Mouse (Mus musculus) ES-E14 (cell line): ENCODE measurements around the gene Cyfip2. TPM values are rescaled to one million over a fixed set of nuclear protein-coding genes. Genes with fewer than 3 reads are reported as not detected.

ENCODE experiments used
- DNase-seq: peaks from one replicate; pipeline ENCODE4 v3.0.0-alpha.2; 2013; ENCODE audit warnings: low read depth, low spot score
- H3K27ac ChIP-seq: 2 replicates; pipeline ENCODE4 v1.5.1; 2012; ENCODE audit warnings: low read depth, mild to moderate bottlenecking, low read length, moderate library complexity, mixed read lengths; ENCODE audit not compliant: poor library complexity, insufficient read depth, severe bottlenecking
- H3K36me3 ChIP-seq: 2 replicates; pipeline ENCODE4 v1.6.1; 2012; ENCODE audit warnings: mild to moderate bottlenecking, low read length, moderate library complexity, mixed read lengths; ENCODE audit not compliant: control insufficient read depth, poor library complexity, insufficient read depth, severe bottlenecking
- H3K4me1 ChIP-seq, 2 experiments: fragments of 150-350 bp in 1 of 2; sonication (generic) in 1 of 2; 2 replicates each; pipeline ENCODE4 v1.6.1; 2012; ENCODE audit warnings: low read length in 2 of 2, mild to moderate bottlenecking in 1 of 2, mixed read lengths in 1 of 2; ENCODE audit not compliant: control insufficient read depth in 2 of 2, insufficient read depth in 2 of 2, poor library complexity in 1 of 2
- H3K4me3 ChIP-seq, 2 experiments: fragments of 150-350 bp in 1 of 2; sonication (generic) in 1 of 2; 2 replicates each; pipeline ENCODE4 v1.5.1; 2012; ENCODE audit warnings: low read length in 2 of 2, low read depth in 1 of 2, mild to moderate bottlenecking in 1 of 2, mixed read lengths in 1 of 2; ENCODE audit not compliant: insufficient read depth in 1 of 2, poor library complexity in 1 of 2, severe bottlenecking in 1 of 2
- H3K9ac ChIP-seq: 2 replicates; pipeline ENCODE4 v1.6.1; 2012; ENCODE audit warnings: low read depth, mild to moderate bottlenecking, low read length, mixed read lengths; ENCODE audit not compliant: poor library complexity, insufficient read depth, severe bottlenecking
- H3K9me3 ChIP-seq: fragments of 150-350 bp; sonication (generic); 2 replicates; pipeline ENCODE4 v1.6.1; 2012; ENCODE audit warnings: low read depth, mild to moderate bottlenecking, low read length; ENCODE audit not compliant: control insufficient read depth, insufficient read depth
- CHD2 ChIP-seq: IDR thresholded peaks from 2 replicates; pipeline ENCODE4 v1.6.1; 2014; ENCODE audit warnings: mild to moderate bottlenecking, low read depth, low read length, inconsistent platforms
- HCFC1 ChIP-seq: IDR thresholded peaks from 2 replicates; pipeline ENCODE4 v1.6.1; 2012; ENCODE audit warnings: low read length, inconsistent platforms, borderline replicate concordance; ENCODE audit not compliant: insufficient read depth
- MAFK ChIP-seq: IDR thresholded peaks from 2 replicates; pipeline ENCODE4 v1.6.1; 2014; ENCODE audit warnings: mild to moderate bottlenecking, low read depth, low read length, inconsistent platforms; ENCODE audit not compliant: insufficient read depth
- ZC3H11A ChIP-seq: IDR thresholded peaks from 2 replicates; pipeline ENCODE4 v1.6.1; 2012; ENCODE audit warnings: low read depth, mild to moderate bottlenecking, inconsistent platforms, low read length, borderline replicate concordance
- ZNF384 ChIP-seq: IDR thresholded peaks from 2 replicates; pipeline ENCODE4 v1.6.1; 2012; ENCODE audit warnings: low read depth, low read length, inconsistent platforms
- in situ Hi-C, 2 experiments: fragments of 600-800 bp; cut with MboI; formaldehyde crosslinking; loops; one replicate each; pipeline ENCODE4 v1.15.1; 2025; ENCODE audit warnings: low sequenced_read_pairs in 2 of 2, inconsistent platforms in 1 of 2; ENCODE audit not compliant: unreplicated experiment in 2 of 2
- total RNA-seq: library from RNA; depleted of rRNA; stranded (reverse); fragments of 300-350 nt; gene quantifications from 2 replicates; pipeline ENCODE4 v1.2.3, GENCODE M21; 2012

Gene Cyfip2
- total RNA-seq, 1 experiment, result 7.4 TPM

GRCm38 (mm10) chr11:46216669-46217068 is 96.0 kb downstream of the Cyfip2 start:
- TF ChIP-seq ZNF384 (no peak), HCFC1 (no peak), ZC3H11A (no peak), MAFK (no peak), CHD2 (no peak)
- Histone ChIP-seq H3K36me3 (no peaks in the 10 kb centered on the region), H3K4me3 (no peak overlapping the region), H3K9ac (no peak overlapping the region), H3K27ac (no peak overlapping the region), H3K9me3 (no peaks in the 10 kb centered on the region), H3K4me1 (peaks cover 0 to 15% of the 10 kb centered on the region in 2 experiments; a peak in 2 of 4 replicates)
- in situ Hi-C loops, result loop anchor here (10.0 kb wide), 1 partner anchor 182 kb away; no protein-coding TSS in a partner anchor
- DNase-seq, result peak; percentile 73

GRCm38 (mm10) chr11:46215354-46215753 is 97.3 kb downstream of the Cyfip2 start:
- Histone ChIP-seq H3K4me3 (no peak overlapping the region), H3K4me1 (peaks cover 0 to 12% of the 10 kb centered on the region in 2 experiments; a peak in 2 of 4 replicates), H3K9me3 (no peaks in the 10 kb centered on the region), H3K36me3 (no peaks in the 10 kb centered on the region), H3K9ac (no peak overlapping the region), H3K27ac (no peak overlapping the region)
- in situ Hi-C loops, result loop anchor here (10.0 kb wide), 1 partner anchor 181 kb away; no protein-coding TSS in a partner anchor
- DNase-seq, result peak; percentile 80
- TF ChIP-seq CHD2 (no peak), ZNF384 (no peak), HCFC1 (no peak), MAFK (no peak), ZC3H11A (peak; percentile 86; the same call in 1 of the 2 replicates)

DNA sequence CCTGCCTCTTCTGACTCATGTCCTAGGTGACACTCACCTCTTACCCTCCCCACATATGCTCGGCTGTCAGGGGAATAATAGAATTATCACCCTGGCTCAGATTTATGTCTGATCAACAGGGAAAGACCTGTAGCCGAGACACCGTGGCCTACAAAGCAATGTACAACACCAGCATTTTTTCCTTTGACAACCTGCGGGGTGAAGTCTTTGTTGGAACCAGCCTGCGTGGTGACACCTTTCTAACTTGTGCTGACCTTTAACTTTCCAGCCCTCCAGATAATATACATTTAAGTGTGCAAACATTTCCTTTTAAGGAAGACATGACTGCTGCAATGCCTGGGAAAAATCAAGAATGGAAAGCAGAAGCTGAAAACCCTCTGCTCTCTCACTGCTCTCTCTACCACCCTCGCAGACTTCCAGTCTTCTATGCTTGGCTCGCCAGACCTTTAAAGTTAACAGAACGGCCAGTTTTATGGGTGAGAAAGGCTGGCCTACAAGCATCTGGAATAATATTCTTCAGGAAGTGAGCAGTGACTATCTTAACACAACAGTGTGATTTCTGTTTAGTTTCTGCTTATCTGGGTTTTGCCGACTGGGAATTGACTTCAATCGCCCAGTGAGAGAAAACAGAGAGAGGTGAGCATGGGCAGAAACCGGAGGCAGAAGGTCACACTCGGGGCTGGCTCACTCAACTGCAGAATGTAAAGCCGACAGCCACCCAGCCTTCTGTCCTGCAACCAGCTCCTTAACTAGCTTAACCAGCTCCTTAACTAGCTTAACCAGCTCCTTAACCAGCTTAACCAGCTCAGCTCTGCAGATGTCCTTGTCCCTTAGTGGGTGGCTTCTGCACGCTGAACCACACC is 98.1 kb downstream of the Cyfip2 start:
- Histone ChIP-seq H3K4me3 (no peak overlapping the region), H3K9me3 (no peaks in the 10 kb centered on the region), H3K27ac (no peak overlapping the region), H3K4me1 (peaks cover 0 to 12% of the 10 kb centered on the region in 2 experiments; a peak in 2 of 4 replicates), H3K9ac (no peak overlapping the region), H3K36me3 (no peaks in the 10 kb centered on the region)
- TF ChIP-seq HCFC1 (no peak), ZNF384 (no peak), ZC3H11A (no peak), CHD2 (no peak), MAFK (no peak)
- no peak for DNase-seq
- in situ Hi-C loops, result loop anchor here (10.0 kb wide), 1 partner anchor 180 kb away; no protein-coding TSS in a partner anchor

DNA sequence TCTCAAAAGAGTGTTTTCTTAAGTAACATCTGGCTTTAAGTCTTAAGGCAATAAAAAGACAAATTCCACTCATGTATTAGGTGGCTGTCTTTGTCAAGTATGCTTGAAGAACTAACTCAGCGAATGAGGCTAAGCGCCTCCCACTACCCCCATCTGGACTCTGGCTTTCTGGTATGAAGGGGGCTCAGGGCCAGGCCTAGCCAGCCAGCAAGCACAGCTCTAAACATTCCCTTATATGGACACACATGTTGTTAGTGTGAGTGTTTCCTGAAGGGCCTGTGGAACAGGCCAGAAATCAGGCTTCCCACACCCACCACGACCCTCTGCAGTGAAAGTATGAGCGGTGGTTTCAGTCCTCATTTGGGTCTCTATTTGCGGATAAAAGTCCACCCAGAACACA is 98.8 kb downstream of the Cyfip2 start:
- in situ Hi-C loops, result loop anchor here (10.0 kb wide), 1 partner anchor 179 kb away; no protein-coding TSS in a partner anchor
- Histone ChIP-seq H3K9me3 (no peaks in the 10 kb centered on the region), H3K4me3 (no peak overlapping the region), H3K36me3 (no peaks in the 10 kb centered on the region), H3K27ac (no peak overlapping the region), H3K4me1 (peaks cover 0 to 8% of the 10 kb centered on the region in 2 experiments; a peak in 2 of 4 replicates), H3K9ac (no peak overlapping the region)
- DNase-seq, result no peak
- no peak for TF ChIP-seq CHD2
- no peak for TF ChIP-seq ZNF384
- TF ChIP-seq HCFC1, result no peak
- TF ChIP-seq ZC3H11A, result no peak
- TF ChIP-seq MAFK, result no peak
